Mouse (Mus musculus) retina, postnatal 7 days (tissue): ENCODE measurements around the gene Plppr1.

ENCODE experiments used
- DNase-seq: peaks from one replicate; pipeline ENCODE4 v3.0.0-alpha.2; 2012; ENCODE audit warnings: low read depth, low spot score

Gene Plppr1

DNA sequence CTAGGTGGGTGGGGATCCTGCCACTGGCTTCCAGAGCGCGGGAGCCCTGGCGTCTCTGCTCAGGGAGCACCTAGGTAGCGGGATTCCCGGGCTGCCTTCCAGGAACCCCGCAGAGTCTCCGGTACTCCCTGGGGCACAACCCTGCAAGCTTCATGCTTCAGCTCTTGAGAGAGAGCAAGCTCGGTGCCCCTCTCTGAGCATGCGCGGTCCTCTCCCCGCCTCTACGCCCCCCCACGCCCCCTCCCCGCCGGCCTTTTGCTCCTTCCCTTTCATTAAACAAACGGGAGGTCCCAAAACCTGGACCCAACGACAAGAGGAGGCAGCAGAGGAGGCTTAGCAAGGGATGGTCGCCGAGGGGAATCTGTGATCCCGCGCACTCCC lies at the start of gene Plppr1:
Gene Plppr1 (plus strand): TSS at position 253 of the 381 bp plus-strand sequence.
- DNase-seq, result peak; percentile 58

DNA sequence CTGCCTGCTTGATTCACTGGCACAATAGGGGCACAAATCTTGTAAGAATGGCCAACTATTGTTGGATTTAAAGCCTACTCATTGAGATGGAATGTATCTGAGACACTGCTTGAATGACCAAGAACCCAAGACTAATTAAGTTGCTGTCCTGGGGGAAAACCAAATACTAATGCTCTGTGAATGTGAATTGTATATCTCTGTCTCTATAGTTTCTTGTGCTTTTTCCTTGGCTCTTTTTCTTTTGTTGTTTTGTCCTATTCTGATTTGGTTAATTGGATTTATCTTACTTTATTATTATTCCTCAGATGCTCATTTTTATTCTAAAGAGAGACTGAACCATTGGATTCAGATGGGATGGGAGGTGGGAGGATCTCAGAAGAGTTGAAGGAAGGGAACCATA lies 42.4 kb upstream of the Plppr1 start:
- DNase-seq, result no peak

- no peak for DNase-seq
Measured at GRCm38 (mm10) chr4:49023221-49023620, 35.9 kb upstream of the Plppr1 start.

- DNase-seq, result no peak
Measured at GRCm38 (mm10) chr4:49038311-49038710, 20.8 kb upstream of the Plppr1 start.

- DNase-seq, result no peak
Measured at GRCm38 (mm10) chr4:49039854-49040253, 19.2 kb upstream of the Plppr1 start.

GRCm38 (mm10) chr4:49041655-49042054 lies 17.4 kb upstream of the Plppr1 start:
- no peak for DNase-seq

GRCm38 (mm10) chr4:49050628-49051027 lies 8.4 kb upstream of the Plppr1 start:
- DNase-seq, result no peak

- no peak for DNase-seq
Measured at GRCm38 (mm10) chr4:49057916-49058315, 1.2 kb upstream of the Plppr1 start.

DNA sequence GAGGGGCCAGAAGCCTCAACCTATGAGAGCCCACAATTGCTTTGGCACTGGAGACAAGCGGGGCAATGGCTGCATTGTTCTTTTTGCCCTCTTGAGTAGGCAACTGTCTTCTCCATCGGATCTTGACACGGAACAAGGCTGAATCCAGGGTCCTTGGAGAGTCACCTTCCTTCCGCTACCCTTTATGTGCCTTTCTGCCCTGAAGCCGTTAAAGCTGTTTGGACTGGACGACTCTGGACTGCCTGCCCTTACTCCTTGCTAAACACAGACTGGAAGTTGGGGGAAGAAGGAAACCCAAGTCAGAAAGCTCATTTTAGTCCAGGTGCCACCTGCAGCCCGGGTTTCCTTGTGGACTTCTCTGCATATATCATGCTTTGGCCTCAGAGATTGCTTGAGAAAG lies 516 bp upstream of the Plppr1 start:
- no peak for DNase-seq

GRCm38 (mm10) chr4:49059402-49060381 lies 619 bp downstream of the Plppr1 start:
- peak; percentile 14 for DNase-seq

GRCm38 (mm10) chr4:49069471-49069870 lies 10.4 kb downstream of the Plppr1 start:
- no peak for DNase-seq

- DNase-seq, result peak; percentile 37
Measured at GRCm38 (mm10) chr4:49072886-49073285, 13.8 kb downstream of the Plppr1 start.

DNA sequence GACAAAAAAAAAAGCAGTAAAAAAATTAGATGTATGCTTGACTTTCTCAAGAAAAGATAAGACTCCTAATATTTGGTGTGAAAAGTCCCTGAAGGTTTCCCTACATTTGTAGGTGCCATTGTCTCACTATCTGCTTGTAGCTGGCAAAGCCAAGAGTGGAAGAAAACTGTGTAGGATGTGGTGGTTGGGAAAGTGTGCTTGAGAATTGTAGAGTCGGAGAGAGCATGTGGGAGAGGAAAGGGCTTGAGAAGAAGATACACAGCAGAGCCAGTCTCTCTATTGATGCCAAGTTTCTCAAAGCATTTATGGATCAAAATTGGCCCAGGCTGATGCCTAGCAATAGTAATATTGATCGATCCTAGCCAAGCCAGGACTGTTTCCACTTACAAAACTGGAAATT lies 16.8 kb downstream of the Plppr1 start:
- DNase-seq, result no peak

DNA sequence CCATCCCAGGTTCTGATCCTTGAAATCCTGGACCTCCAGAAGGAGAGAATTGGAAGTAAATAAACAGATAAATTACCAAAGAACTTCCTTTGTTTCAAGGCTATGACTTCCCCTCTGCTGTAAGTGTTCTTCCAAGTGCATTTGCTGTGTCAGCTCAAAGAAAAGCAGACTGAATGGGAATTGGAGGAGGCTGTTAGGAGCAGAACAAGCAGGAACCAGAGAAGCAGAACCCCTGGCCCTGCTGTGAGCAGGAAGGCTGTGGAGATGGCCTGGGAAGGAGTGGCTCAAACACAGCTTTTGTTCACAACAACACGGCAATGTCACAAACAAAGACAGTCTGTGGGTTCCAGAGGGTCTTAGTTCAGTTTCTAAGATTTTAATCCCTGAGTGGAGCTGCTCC lies 20.3 kb downstream of the Plppr1 start:
- no peak for DNase-seq

DNA sequence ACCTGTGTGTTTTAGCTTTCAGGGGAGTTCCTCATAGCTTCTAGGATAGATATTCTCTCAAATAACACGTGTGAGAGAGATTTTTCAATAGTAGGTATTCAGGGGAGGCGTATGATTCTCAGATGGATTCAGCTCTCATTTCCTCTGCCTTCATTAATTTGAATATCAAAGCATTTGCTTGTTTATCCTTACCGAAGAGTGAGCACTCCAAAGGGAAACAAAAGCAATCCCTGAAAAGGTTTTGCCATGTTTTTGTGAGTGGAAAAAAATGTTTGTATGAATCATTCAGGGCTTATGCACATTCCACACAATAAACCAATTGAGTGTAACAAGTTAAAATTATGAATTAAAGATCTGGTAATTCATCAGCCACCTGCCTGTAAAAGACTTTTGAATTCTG lies 29.1 kb downstream of the Plppr1 start:
- no peak for DNase-seq

- no peak for DNase-seq
Measured at GRCm38 (mm10) chr4:49090461-49090860, 31.4 kb downstream of the Plppr1 start.

DNA sequence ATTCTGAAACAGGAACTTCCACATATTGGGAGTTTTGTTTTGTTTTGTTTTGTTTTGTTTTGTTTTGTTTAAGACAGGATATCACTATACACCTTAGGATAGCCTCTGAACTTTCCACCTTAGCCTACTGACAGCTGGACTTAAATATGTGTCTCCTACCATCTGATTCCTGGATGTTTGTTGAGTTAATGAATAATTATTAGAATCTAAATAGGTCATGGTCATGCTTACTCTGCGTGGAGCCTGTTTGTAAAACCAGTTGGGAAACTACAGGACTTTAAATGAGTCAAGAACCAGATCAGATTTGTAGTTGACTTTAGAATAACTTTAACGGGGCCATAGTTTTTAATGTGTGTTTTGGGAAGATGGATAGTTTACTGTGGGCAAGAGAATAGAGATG lies 40.4 kb downstream of the Plppr1 start:
- no peak for DNase-seq

DNA sequence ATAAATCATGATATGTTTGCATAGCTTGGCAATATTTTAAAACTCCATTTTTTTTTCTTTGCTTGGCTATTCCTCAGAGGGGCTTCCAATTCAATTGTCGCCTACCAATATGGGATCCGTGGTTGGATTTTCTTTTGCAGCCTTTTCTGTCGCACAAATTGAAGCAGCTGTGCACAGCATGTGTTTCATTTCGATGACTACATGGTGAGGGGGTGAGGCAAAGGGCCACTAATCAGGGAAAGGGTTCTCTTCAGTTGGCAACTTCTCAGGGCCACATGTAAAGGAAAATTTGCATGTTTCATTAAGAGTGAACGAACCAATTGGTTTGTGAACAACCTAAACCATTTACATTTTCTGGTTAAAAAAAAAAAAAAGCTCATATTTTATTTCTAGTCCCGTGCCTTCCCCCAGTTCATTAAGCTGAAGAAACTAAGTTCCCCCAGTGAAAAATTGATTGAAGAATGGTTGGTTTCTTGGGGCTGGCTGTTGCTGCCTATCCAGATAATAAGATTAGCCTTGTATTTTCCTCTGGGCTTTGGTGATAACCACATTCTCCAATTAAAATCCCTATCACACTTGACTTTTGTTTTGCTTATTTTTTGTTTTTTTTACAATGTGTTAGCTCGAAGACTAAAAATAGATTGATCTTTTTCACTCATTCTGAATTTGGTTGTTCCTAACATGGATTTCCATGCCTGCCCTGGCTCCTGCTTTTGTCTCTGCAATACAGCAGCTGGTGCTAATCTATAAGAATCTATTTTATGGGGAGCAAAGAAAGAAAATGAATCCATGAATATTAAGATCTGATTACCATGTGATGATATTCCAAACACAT lies 43.1 kb downstream of the Plppr1 start:
- no peak for DNase-seq

- no peak for DNase-seq
Measured at GRCm38 (mm10) chr4:49102769-49103193, 43.7 kb downstream of the Plppr1 start.

- no peak for DNase-seq
Measured at GRCm38 (mm10) chr4:49104860-49105259, 45.8 kb downstream of the Plppr1 start.

- DNase-seq, result no peak
Measured at GRCm38 (mm10) chr4:49107895-49108294, 48.8 kb downstream of the Plppr1 start.

DNA sequence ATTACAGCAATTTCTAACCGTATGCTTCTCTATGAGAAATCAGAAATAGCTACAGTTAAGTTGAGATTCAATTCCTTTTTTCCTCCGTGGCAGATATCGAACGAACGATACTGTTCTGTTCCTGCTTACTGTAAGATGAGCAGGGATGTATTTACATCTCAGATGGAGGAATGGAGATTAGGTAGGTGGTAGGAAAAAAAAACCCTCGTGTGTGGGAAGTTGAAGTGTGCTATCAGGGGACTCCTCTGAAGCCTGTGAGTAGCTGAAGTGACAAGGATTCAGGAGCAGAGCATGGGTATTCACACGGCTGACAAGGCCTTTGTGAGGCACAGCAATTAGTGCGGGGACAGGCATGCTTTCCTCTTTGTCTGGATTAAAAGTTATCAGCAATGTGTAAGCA lies 49.3 kb downstream of the Plppr1 start:
- DNase-seq, result no peak
